Mouse (Mus musculus) kidney, adult 18-20 months (tissue): ENCODE measurements around the gene Habp2.
"Not testable (repeated sequence)": the region's sequence is repeated elsewhere in the genome, so short reads cannot be mapped to it uniquely, and the experiment has no call there.

Experiments used
- DNase-seq: peaks from one replicate; pipeline ENCODE4 v3.0.0; 2021

The Habp2 gene

GRCm38 (mm10) chr19:56297264-56297663 is 10.3 kb downstream of the Habp2 start:
- DNase-seq = no peak

- no peak for DNase-seq
These were observed 13.9 kb downstream of the Habp2 start for GRCm38 (mm10) chr19:56300835-56301234.

GRCm38 (mm10) chr19:56316531-56316930 is 29.6 kb downstream of the Habp2 start:
- no peak for DNase-seq

- no peak for DNase-seq
These were observed 32.3 kb downstream of the Habp2 start for GRCm38 (mm10) chr19:56319219-56319618.

GRCm38 (mm10) chr19:56319629-56320028 is 32.7 kb downstream of the Habp2 start:
- no peak for DNase-seq

GRCm38 (mm10) chr19:56320186-56320860 is 33.4 kb downstream of the Habp2 start:
- DNase-seq = peak; percentile 24

GRCm38 (mm10) chr19:56321303-56321920 is 34.5 kb downstream of the Habp2 start:
- DNase-seq = peak; percentile 9

- DNase-seq = no peak
These were observed 38.7 kb downstream of the Habp2 start for GRCm38 (mm10) chr19:56325676-56326075.

- DNase-seq = no peak
These were observed 39.4 kb downstream of the Habp2 start for GRCm38 (mm10) chr19:56326243-56326855.

- DNase-seq = peak; percentile 41
These were observed 49.4 kb downstream of the Habp2 start for GRCm38 (mm10) chr19:56336321-56336720.

- peak; percentile 29 for DNase-seq
These were observed 49.9 kb downstream of the Habp2 start for GRCm38 (mm10) chr19:56336826-56337225.

- DNase-seq = peak; percentile 32
These were observed 55.1 kb downstream of the Habp2 start for GRCm38 (mm10) chr19:56342006-56342405.

- DNase-seq = no peak
These were observed 57.1 kb downstream of the Habp2 start for GRCm38 (mm10) chr19:56343869-56344563.

GRCm38 (mm10) chr19:56346016-56346415 is 59.1 kb downstream of the Habp2 start:
- DNase-seq = no peak

GRCm38 (mm10) chr19:56346750-56347149 is 59.8 kb downstream of the Habp2 start:
- no peak for DNase-seq

GRCm38 (mm10) chr19:56349295-56349694 is 62.4 kb downstream of the Habp2 start:
- peak; percentile 21 for DNase-seq

GRCm38 (mm10) chr19:56353689-56354088 is 66.8 kb downstream of the Habp2 start:
- no peak for DNase-seq

- no peak for DNase-seq
These were observed 68.3 kb downstream of the Habp2 start for GRCm38 (mm10) chr19:56355201-56355600.

- DNase-seq = peak; percentile 76
These were observed 69.8 kb downstream of the Habp2 start for GRCm38 (mm10) chr19:56356480-56357373.

- not testable (repeated sequence) for DNase-seq
These were observed 70.4 kb downstream of the Habp2 start for GRCm38 (mm10) chr19:56357374-56357708.

- no peak for DNase-seq
These were observed 72.0 kb downstream of the Habp2 start for GRCm38 (mm10) chr19:56358890-56359289.

GRCm38 (mm10) chr19:56363721-56364460 is 77.0 kb downstream of the Habp2 start:
- no peak for DNase-seq
